Mouse (Mus musculus) heart, postnatal 10 days (tissue): ENCODE measurements at regions not wholly inside any gene's neighbourhood (a gene's known extent, or its start where the extent isn't known, plus 50 kb on each side); places are given as distances from the start of the nearest gene placed in this dataset.

Experiments
- DNase-seq, 2 experiments: peaks; one replicate each; pipeline ENCODE4 v3.0.0; 2021
- intact Hi-C: fragments of 180-260 bp; cut with DNase I; formaldehyde crosslinking; loops from one replicate; pipeline ENCODE4 v1.15.1; 2025

GRCm38 (mm10) chr3:149216759-149217400 lies 226.5 kb upstream of the Adgrl2 start:
- no peak for DNase-seq
- intact Hi-C loops, result loop anchor here (5.0 kb wide), 1 partner anchor 130 kb away; no protein-coding TSS in a partner anchor

- no peak for DNase-seq
- intact Hi-C loops, result loop anchor here (5.0 kb wide), 1 partner anchor 132 kb away; no protein-coding TSS in a partner anchor
Observed at GRCm38 (mm10) chr3:149215691-149216090, 225.3 kb upstream of the Adgrl2 start.

- DNase-seq, result no peak
- intact Hi-C loops, result no loop called here
Observed at GRCm38 (mm10) chr3:149211909-149212308, 221.6 kb upstream of the Adgrl2 start.

- intact Hi-C loops, result no loop called here
- no peak for DNase-seq
Observed at GRCm38 (mm10) chr3:149209260-149209659, 218.9 kb upstream of the Adgrl2 start.

GRCm38 (mm10) chr3:149203451-149203850 lies 213.1 kb upstream of the Adgrl2 start:
- intact Hi-C loops, result no loop called here
- DNase-seq, result peak; percentile 19 to 29

GRCm38 (mm10) chr3:149196477-149197185 lies 206.3 kb upstream of the Adgrl2 start:
- no peak for DNase-seq
- intact Hi-C loops, result no loop called here

GRCm38 (mm10) chr3:149190856-149191576 lies 200.7 kb upstream of the Adgrl2 start:
- intact Hi-C loops, result loop anchor here (5.0 kb wide), 1 partner anchor 141 kb away; no protein-coding TSS in a partner anchor
- peak in 1 of 2 experiments; percentile 9 for DNase-seq

GRCm38 (mm10) chr3:149184136-149184551 lies 193.8 kb upstream of the Adgrl2 start:
- no peak for DNase-seq
- intact Hi-C loops, result no loop called here

- DNase-seq, result no peak
- intact Hi-C loops, result no loop called here
Observed at GRCm38 (mm10) chr3:149182095-149182494, 191.7 kb upstream of the Adgrl2 start.

GRCm38 (mm10) chr3:149180129-149180528 lies 189.8 kb upstream of the Adgrl2 start:
- DNase-seq, result no peak
- intact Hi-C loops, result no loop called here

GRCm38 (mm10) chr3:149179486-149180116 lies 189.2 kb upstream of the Adgrl2 start:
- DNase-seq, result no peak
- intact Hi-C loops, result no loop called here

GRCm38 (mm10) chr3:149178891-149179290 lies 188.5 kb upstream of the Adgrl2 start:
- no peak for DNase-seq
- intact Hi-C loops, result no loop called here

GRCm38 (mm10) chr3:149174689-149175390 lies 184.5 kb upstream of the Adgrl2 start:
- intact Hi-C loops, result no loop called here

GRCm38 (mm10) chr3:149173537-149173936 lies 183.2 kb upstream of the Adgrl2 start:
- no peak for DNase-seq
- intact Hi-C loops, result no loop called here

More at GRCm38 (mm10) chr3:149174689-149175390, 184.5 kb upstream of the Adgrl2 start:
- DNase-seq, result no peak

- DNase-seq, result no peak
- intact Hi-C loops, result no loop called here
Observed at GRCm38 (mm10) chr3:149171766-149172165, 181.4 kb upstream of the Adgrl2 start.

- DNase-seq, result no peak
- intact Hi-C loops, result no loop called here
Observed at GRCm38 (mm10) chr3:149170191-149170590, 179.8 kb upstream of the Adgrl2 start.

- DNase-seq, result no peak
- intact Hi-C loops, result no loop called here
Observed at GRCm38 (mm10) chr3:149169442-149169841, 179.1 kb upstream of the Adgrl2 start.

- DNase-seq, result no peak
Observed at GRCm38 (mm10) chr3:149167997-149168396, 177.6 kb upstream of the Adgrl2 start.

GRCm38 (mm10) chr3:149164804-149165203 lies 174.4 kb upstream of the Adgrl2 start:
- intact Hi-C loops, result no loop called here
- DNase-seq, result no peak

More at GRCm38 (mm10) chr3:149167997-149168396, 177.6 kb upstream of the Adgrl2 start:
- intact Hi-C loops, result no loop called here

GRCm38 (mm10) chr3:149163591-149163990 lies 173.2 kb upstream of the Adgrl2 start:
- intact Hi-C loops, result no loop called here
- no peak for DNase-seq
